Mouse (Mus musculus) heart, embryonic 11.5 days (tissue): ENCODE measurements around the gene Urad. TPM values are rescaled to one million over a fixed set of nuclear protein-coding genes. Genes with fewer than 3 reads are reported as not detected.

Experiments
- ATAC-seq: fragments of 200-750 bp; cut with Nextera tagmentation; replicated peaks from 2 replicates; pipeline ENCODE4 v1.8.0; 2017; ENCODE audit warnings: moderate library complexity; ENCODE audit not compliant: insufficient number of reproducible peaks, low FRiP score, low TSS enrichment
- H3K27ac ChIP-seq: fragments of 300-500 bp; sonication (generic); 2 replicates; pipeline ENCODE4 v1.5.1; 2014; ENCODE audit warnings: mild to moderate bottlenecking, low read depth, low read length
- H3K27me3 ChIP-seq: fragments of 300-500 bp; sonication (generic); 2 replicates; pipeline ENCODE4 v1.6.1; 2014; ENCODE audit warnings: mild to moderate bottlenecking, low read length, mixed read lengths; ENCODE audit not compliant: control insufficient read depth, insufficient read depth
- H3K36me3 ChIP-seq: fragments of 300-500 bp; sonication (generic); 2 replicates; pipeline ENCODE4 v1.6.1; 2014; ENCODE audit warnings: mild to moderate bottlenecking, low read length, moderate library complexity, mixed read lengths; ENCODE audit not compliant: control insufficient read depth, insufficient read depth
- H3K4me1 ChIP-seq: fragments of 300-500 bp; sonication (generic); 2 replicates; pipeline ENCODE4 v1.6.1; 2014; ENCODE audit warnings: low read length; ENCODE audit not compliant: control insufficient read depth, insufficient read depth
- H3K4me2 ChIP-seq: fragments of 300-500 bp; sonication (generic); 2 replicates; pipeline ENCODE4 v1.6.1; 2014; ENCODE audit warnings: mild to moderate bottlenecking, moderate library complexity
- H3K4me3 ChIP-seq: fragments of 300-500 bp; sonication (generic); 2 replicates; pipeline ENCODE4 v1.5.1; 2014; ENCODE audit warnings: low read depth, low read length
- H3K9ac ChIP-seq: fragments of 300-500 bp; sonication (generic); 2 replicates; pipeline ENCODE4 v1.6.1; 2014; ENCODE audit warnings: mild to moderate bottlenecking, low read depth, low read length, moderate library complexity
- H3K9me3 ChIP-seq: fragments of 300-500 bp; sonication (generic); replicated peaks from 2 replicates; pipeline ENCODE4 v1.6.1; 2016; ENCODE audit warnings: low read length; ENCODE audit not compliant: control insufficient read depth
- WGBS: fragments of 180-500 bp; shearing (Covaris S2); extraction: QIAGEN DNeasy Blood & Tissue Kit; methylation state at CpG from one replicate; pipeline ENCODE4 v1.1.7; 2014; ENCODE audit not compliant: insufficient replicate concordance; 5-methylcytosine and 5-hydroxymethylcytosine counted together
- polyA plus RNA-seq: library from polyadenylated mRNA; unstranded; fragments of >200 nt; fragmentation: Nextera tagmentation; extraction: Ambion mirVana; gene quantifications from 2 replicates; pipeline ENCODE4 v1.2.1, GENCODE M21; 2014

Gene Urad
- polyA plus RNA-seq, 1 experiment from 2014 or later, result not detected

DNA sequence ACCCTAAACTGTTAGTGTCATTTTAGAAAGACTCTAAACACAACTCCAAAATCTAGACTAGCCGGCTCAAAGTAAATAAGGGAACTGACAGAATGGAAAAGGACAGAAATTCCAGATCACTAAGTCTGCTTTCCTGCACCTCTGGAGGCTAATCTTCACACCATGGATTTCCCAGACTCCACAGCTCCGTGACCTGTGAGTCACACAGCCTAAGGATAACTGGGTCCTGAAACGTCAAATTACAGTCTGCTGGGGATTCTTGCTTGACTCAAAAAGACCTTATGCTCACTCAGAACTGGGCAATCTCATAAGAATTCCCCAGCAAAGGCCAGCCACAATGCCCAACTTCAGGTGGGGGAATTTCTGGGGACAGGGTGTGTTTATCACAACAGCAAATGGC, 33.5 kb upstream of the Urad start:
- H3K9me3 ChIP-seq, result no peaks in the 10 kb centered on the region
- H3K4me1 ChIP-seq, result no peaks in the 10 kb centered on the region
- ATAC-seq, result no peak
- H3K4me3 ChIP-seq, result no peak overlapping the region
- no peaks in the 10 kb centered on the region for H3K36me3 ChIP-seq
- no peak overlapping the region for H3K9ac ChIP-seq
- H3K4me2 ChIP-seq, result no peak overlapping the region
- WGBS, result 47% methylated on average over 3 of the region's 3 CpGs
- H3K27ac ChIP-seq, result no peak overlapping the region
- no peaks in the 10 kb centered on the region for H3K27me3 ChIP-seq

DNA sequence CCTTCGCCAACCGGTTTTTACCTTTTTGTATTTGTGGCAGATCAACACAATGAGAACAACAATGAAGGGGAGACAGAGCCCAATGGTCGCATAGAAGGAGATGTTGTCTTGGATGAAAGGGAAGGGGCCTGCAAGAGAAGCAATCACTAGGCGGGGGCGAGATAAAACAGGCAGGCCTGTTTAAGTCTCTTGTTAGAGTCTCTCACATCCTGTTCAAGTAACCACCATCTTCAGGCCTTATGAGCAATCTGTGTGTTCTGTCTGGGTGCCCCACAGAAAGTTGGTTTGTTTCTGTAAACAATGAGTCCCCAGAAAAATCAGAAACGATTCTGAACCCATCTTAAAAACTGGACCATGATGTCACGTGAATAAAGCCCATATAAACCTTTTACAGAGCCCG, 32.7 kb upstream of the Urad start:
- H3K27ac ChIP-seq, result no peak overlapping the region
- no peak overlapping the region for H3K4me2 ChIP-seq
- no peaks in the 10 kb centered on the region for H3K4me1 ChIP-seq
- 74% methylated on average over 8 of the region's 8 CpGs for WGBS
- no peak overlapping the region for H3K9ac ChIP-seq
- no peaks in the 10 kb centered on the region for H3K27me3 ChIP-seq
- no peaks in the 10 kb centered on the region for H3K9me3 ChIP-seq
- H3K4me3 ChIP-seq, result no peak overlapping the region
- no peak for ATAC-seq
- no peaks in the 10 kb centered on the region for H3K36me3 ChIP-seq

DNA sequence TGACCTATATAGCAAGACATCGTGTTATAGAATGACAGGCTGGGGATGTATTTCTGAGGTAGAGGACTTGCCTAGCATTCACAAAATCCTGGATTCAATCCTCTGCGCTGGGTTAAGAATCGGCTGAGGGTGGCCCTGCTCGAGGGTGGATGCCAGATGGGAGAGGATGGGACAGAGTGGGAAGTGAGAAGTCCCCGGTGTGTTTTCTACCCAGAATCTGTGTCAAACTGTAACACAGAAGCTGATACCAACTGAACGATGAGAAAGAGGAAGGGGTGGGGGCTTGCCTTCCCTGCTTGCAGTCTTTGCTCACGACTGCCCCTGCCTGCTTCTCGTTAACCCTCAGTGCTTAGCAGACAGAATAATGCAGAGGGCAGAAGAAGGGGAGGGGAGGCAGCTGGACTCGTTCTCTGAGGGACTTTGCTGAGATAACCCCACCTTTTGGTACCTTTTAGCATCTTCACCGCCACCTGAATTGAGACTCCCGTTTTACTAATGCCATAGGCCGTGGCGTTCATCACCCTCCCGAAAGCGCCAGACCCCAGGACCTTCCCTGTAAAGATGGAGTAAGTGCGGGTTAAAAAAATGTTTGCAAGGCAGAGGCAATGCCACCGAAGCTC, 32.0 kb upstream of the Urad start:
- no peaks in the 10 kb centered on the region for H3K27me3 ChIP-seq
- no peak overlapping the region for H3K27ac ChIP-seq
- H3K4me1 ChIP-seq, result no peaks in the 10 kb centered on the region
- H3K36me3 ChIP-seq, result no peaks in the 10 kb centered on the region
- no peak for ATAC-seq
- no peak overlapping the region for H3K9ac ChIP-seq
- H3K4me3 ChIP-seq, result no peak overlapping the region
- H3K4me2 ChIP-seq, result no peak overlapping the region
- 54% methylated on average over 17 of the region's 17 CpGs for WGBS
- no peaks in the 10 kb centered on the region for H3K9me3 ChIP-seq

DNA sequence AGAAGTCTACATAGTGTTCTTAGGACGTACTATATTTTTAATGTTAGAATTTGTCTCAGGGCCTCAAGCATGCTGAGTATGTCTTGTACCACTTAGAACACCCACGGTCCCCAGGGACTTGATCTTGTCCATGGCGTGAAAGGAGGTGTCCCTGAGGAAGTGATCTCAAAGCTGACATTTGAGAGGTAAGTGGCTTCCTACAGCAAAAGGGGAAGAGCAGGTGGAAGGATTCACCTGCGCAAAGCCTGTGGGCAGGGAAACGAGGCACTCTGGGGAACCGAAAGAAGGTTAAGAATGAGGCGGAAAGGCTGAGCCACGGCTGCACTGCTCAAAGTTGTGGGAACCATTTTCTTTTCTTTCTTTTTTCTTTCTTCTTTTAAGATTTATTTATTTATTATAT, 29.7 kb upstream of the Urad start:
- Histone ChIP-seq H3K9me3 (no peaks in the 10 kb centered on the region), H3K4me2 (no peak overlapping the region), H3K9ac (no peak overlapping the region), H3K4me1 (no peaks in the 10 kb centered on the region), H3K27me3 (no peaks in the 10 kb centered on the region), H3K27ac (no peak overlapping the region), H3K4me3 (no peak overlapping the region), H3K36me3 (no peaks in the 10 kb centered on the region)
- WGBS, result 82% methylated on average over 8 of the region's 8 CpGs
- ATAC-seq, result no peak

DNA sequence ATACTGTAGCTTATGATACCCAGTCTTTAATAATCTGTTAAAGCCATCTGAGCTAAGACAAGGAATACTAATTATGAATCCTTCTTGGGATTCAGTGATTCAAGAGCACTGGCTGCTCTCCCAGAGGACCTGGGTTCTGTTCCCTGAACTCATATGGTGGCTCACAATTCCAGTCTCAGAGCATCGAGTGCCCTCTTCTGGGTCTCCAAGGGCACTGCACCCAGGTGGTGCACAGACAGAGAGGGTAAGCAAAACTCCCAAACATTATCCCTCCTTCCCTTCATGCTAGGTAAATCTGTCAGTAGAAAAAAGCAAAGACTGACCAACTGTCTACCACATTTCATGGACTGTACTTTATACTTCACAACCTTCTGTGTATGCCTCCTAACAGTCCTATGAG, 23.7 kb upstream of the Urad start:
- no peak for ATAC-seq
- no peak overlapping the region for H3K4me2 ChIP-seq
- no peak overlapping the region for H3K27ac ChIP-seq
- no peak overlapping the region for H3K4me3 ChIP-seq
- no peak overlapping the region for H3K9ac ChIP-seq
- no peaks in the 10 kb centered on the region for H3K9me3 ChIP-seq
- H3K36me3 ChIP-seq, result no peaks in the 10 kb centered on the region
- no peaks in the 10 kb centered on the region for H3K4me1 ChIP-seq
- H3K27me3 ChIP-seq, result no peaks in the 10 kb centered on the region
- WGBS, result 60% methylated on average over 1 of the region's 1 CpGs

DNA sequence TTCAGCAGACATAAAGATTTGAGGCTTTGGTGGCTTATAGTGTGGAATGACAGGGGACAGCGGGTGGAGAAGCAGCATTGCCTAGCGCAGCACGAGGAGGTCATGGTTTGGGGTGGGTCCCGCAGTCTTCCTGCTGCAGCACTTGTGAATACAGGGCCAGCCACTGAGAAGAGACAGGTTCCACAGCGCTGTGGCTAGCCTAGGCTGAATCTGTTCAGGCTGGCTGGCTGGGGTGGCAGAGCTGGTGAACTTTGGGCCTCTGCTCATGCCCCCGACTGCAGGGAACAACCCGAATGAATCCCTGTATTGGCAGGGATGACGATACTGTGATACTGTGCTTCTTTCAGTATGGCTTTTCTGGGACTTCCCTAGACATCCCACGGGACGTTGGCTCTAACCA, 21.7 kb upstream of the Urad start:
- H3K27me3 ChIP-seq, result no peaks in the 10 kb centered on the region
- no peak overlapping the region for H3K9ac ChIP-seq
- ATAC-seq, result no peak
- no peak overlapping the region for H3K4me2 ChIP-seq
- no peak overlapping the region for H3K27ac ChIP-seq
- no peaks in the 10 kb centered on the region for H3K4me1 ChIP-seq
- no peaks in the 10 kb centered on the region for H3K9me3 ChIP-seq
- 80% methylated on average over 10 of the region's 10 CpGs for WGBS
- H3K4me3 ChIP-seq, result no peak overlapping the region
- no peaks in the 10 kb centered on the region for H3K36me3 ChIP-seq

DNA sequence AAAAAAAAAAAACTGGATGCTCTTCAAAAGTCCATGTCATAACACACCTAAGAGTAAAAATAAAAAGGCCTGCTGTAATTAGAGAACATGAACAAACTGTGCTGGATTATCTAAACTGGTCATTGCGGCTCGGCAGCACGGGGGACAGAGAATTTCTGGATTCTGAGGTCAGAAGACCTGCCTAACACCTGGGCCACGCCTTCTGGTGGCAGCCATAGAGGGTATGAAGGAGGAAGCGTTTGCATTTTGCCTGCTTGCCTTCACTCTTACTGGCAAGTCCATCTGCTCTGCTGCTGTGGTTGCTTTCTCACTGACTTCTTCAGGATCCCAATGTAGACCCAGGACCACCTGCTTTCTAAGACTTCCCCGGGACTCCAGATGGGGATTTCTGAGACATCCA, 20.7 kb upstream of the Urad start:
- ATAC-seq, result no peak
- no peaks in the 10 kb centered on the region for H3K27me3 ChIP-seq
- H3K27ac ChIP-seq, result no peak overlapping the region
- 83% methylated on average over 6 of the region's 6 CpGs for WGBS
- H3K4me2 ChIP-seq, result no peak overlapping the region
- no peaks in the 10 kb centered on the region for H3K9me3 ChIP-seq
- H3K9ac ChIP-seq, result no peak overlapping the region
- no peaks in the 10 kb centered on the region for H3K36me3 ChIP-seq
- no peaks in the 10 kb centered on the region for H3K4me1 ChIP-seq
- H3K4me3 ChIP-seq, result no peak overlapping the region

DNA sequence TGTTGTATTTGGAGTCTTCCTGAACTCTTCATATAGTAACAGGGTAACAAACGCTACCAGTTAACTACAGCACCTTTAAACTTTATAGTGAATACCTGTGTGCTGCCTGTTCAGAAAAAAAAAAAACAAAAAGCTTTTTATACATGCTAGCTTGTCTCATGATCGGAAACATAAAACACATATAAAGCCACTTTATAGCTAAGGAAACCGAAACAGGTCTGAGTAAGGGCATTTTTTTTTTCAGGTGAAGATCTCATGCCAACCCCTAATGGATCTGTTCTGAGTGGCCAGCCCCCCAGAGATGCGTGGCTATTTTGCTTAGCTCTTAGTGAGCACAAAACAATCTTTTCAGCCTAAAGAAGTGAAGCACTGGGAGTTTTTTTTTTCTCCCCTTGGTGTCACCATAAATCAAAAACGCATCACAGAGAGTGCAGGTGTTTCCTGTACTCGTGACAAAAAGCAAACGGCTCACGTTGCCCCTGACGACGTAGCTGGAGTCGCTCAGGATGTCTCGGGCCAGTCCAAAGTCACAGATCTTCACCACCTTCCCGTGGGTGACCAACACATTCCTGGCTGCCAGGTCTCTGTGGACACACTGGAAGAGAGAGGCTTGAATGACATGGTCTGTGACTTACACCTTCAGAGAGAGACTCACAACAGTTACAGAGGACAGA, 18.6 kb upstream of the Urad start:
- no peak overlapping the region for H3K27ac ChIP-seq
- 58% methylated on average over 13 of the region's 13 CpGs for WGBS

DNA sequence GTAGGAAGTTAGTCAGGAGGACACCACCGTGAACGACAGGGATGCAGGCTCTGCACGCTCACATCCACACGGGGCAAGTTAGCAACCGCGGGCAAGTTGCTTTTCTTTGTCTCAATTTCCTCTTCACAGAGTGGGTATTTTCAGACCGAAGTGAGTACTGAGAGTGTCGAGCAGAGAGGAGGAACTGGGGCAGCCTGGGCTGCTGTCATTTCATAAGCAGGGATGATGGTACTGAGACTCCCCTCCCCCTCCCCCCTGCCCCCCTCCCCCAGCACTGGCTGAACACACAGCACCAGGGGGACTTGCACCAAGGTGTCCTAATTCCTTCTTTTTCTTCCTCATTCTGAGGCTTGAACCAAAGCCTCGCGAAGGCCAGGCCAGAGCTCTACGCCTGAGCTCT, 17.3 kb upstream of the Urad start:
- Histone ChIP-seq H3K4me2 (no peak overlapping the region), H3K4me3 (no peak overlapping the region), H3K9me3 (no peaks in the 10 kb centered on the region), H3K27me3 (no peaks in the 10 kb centered on the region), H3K36me3 (no peaks in the 10 kb centered on the region), H3K9ac (no peak overlapping the region), H3K4me1 (no peaks in the 10 kb centered on the region), H3K27ac (no peak overlapping the region)
- ATAC-seq, result no peak
- WGBS, result 82% methylated on average over 11 of the region's 11 CpGs

More for the DNA sequence above, 18.6 kb upstream of the Urad start:
- Histone ChIP-seq H3K4me1 (no peaks in the 10 kb centered on the region), H3K4me3 (no peak overlapping the region), H3K36me3 (no peaks in the 10 kb centered on the region), H3K9ac (no peak overlapping the region), H3K9me3 (no peaks in the 10 kb centered on the region), H3K27me3 (no peaks in the 10 kb centered on the region), H3K4me2 (no peak overlapping the region)
- no peak for ATAC-seq
